In the genomic region with DNA sequence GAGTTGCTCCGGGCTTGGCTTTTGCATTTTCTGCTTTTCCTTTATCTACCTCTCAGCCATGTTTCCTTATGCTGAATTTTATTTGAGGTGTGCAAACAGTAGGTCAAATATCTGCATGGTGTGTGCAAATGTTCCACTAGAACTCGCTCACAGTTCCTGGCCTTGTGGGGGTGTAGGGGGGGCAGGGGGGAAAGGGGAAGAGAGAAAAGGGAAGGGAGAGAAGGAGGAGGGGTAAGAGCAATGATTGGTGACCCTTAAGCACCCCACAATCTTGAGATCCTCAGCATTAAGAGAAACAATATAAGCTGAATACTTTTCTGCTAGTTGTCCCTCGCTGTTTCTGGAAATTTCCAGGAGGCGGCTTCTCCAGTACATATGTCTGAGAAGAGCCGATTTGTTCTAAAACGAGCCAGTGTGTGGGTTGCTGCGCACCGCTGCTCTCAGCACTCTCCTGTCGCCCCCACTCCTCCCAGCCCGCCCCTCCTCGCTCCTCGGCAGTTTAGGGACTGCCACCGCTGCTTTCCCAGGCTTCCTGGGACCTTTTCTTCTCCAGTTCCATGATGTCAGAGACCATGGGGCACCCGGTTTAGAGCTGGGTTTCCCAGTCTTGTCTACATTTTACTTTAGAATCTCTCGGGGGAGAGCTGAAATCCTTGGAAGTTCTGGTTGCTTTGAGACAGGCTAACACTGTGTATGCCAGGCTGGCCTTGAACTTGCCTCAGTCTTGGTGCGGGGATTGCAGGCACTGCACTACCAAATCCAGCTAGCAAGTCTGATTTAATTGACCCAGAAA, we compare ENCODE assay signal across 10 mouse cellular contexts.
DNase-seq lines count a peak whose midpoint lies in the region; ATAC-seq and TF ChIP-seq lines count a peak whose summit lies in the region.
"Had no signal": no experiment of that assay in that cellular context is flagged by ENCODE, and none has a peak within 500 bp of the region (broad histone marks: within the 10 kb centered on the region; RNA-seq: fewer than 3 reads in every experiment).

No protein-coding gene starts in this region.

- ATAC-seq in heart, embryonic 16.5 days (replicated peaks; ENCODE audit: extremely low read depth, insufficient read depth, low FRiP score) = 0 out of 2 replicates have a peak, but pooled peaks have one; percentile 37

- H3K4me3 ChIP-seq in heart, embryonic 16.5 days (ENCODE audit: low read length) = no peak overlapping the region
- no peak overlapping the region for H3K4me3 ChIP-seq in left cerebral cortex, adult 2 months
- H3K4me3 ChIP-seq: embryonic facial prominence, embryonic 12.5 days had no signal

- H3K27ac ChIP-seq in heart, embryonic 16.5 days (ENCODE audit: low read length) = no peak overlapping the region
- H3K27ac ChIP-seq in left cerebral cortex, adult 2 months = peak overlapping the region; percentile 95
- H3K27ac ChIP-seq: embryonic facial prominence, embryonic 12.5 days had no signal

- intact Hi-C loops in heart, postnatal 25 days (cut with DNase I) = no loop called here
- intact Hi-C loops in left cerebral cortex, adult 2 months (cut with DNase I) = loop anchor here (5.0 kb wide), 1 partner anchor 59 kb away; no protein-coding TSS in a partner anchor
- intact Hi-C loops in gastrocnemius, postnatal 14 days (cut with DNase I; ENCODE audit: low total_unique reads) = no loop called here

- H3K4me2 ChIP-seq in heart, embryonic 16.5 days (ENCODE audit: low read depth, low read length) = peak overlapping the region; percentile 3; the same call in 1 of the 2 replicates
- H3K4me2 ChIP-seq: embryonic facial prominence, embryonic 12.5 days had no signal

- H3K9me3 ChIP-seq in heart, embryonic 16.5 days (replicated peaks; ENCODE audit: control insufficient read depth, low read length) = peaks cover 4% of the 10 kb centered on the region; the same call in 1 of the 2 replicates
- H3K9me3 ChIP-seq: embryonic facial prominence, embryonic 12.5 days had no signal

- H3K9ac ChIP-seq in heart, embryonic 16.5 days (ENCODE audit: low read length) = no peak overlapping the region
- H3K9ac ChIP-seq: embryonic facial prominence, embryonic 12.5 days had no signal

- no peaks in the 10 kb centered on the region for H3K27me3 ChIP-seq in heart, embryonic 16.5 days (ENCODE audit: control insufficient read depth, insufficient read depth, low read length)
- no peaks in the 10 kb centered on the region for H3K27me3 ChIP-seq in splenic B cell, adult 2 months (ENCODE audit: control insufficient read depth, insufficient read depth, low read length, poor library complexity, severe bottlenecking)
- H3K27me3 ChIP-seq: embryonic facial prominence, embryonic 12.5 days had no signal

- WGBS in heart, embryonic 16.5 days = 28% methylated on average over 16 of the region's 16 CpGs

- no peak for DNase-seq in heart, postnatal 25 days (ENCODE audit: low spot score)
- peak; percentile 9 for DNase-seq in retina, embryonic 14.5 days (ENCODE audit: low spot score)
- no peak for DNase-seq in retina, postnatal 1 day
- peak; percentile 68 to 72 for DNase-seq in left cerebral cortex, adult 2 months (ENCODE audit: extremely low spot score in 1 of 2, low spot score in 2 of 2)
- DNase-seq in splenic B cell, adult 2 months (ENCODE audit: low read depth, low spot score) = peak; percentile 16
- no peak for DNase-seq in gastrocnemius, postnatal 14 days
- no peak for DNase-seq in cerebellum, postnatal 36 days
- DNase-seq: thymus, postnatal 25 days had no signal

- H3K4me1 ChIP-seq in heart, embryonic 16.5 days (ENCODE audit: control insufficient read depth, insufficient read depth, low read length) = no peaks in the 10 kb centered on the region
- H3K4me1 ChIP-seq: embryonic facial prominence, embryonic 12.5 days had no signal

- TF ChIP-seq CTCF in left cerebral cortex, adult 2 months (IDR thresholded peaks at IDR 0.05) = no peak

- H3K36me3 ChIP-seq in heart, embryonic 16.5 days (ENCODE audit: control insufficient read depth, insufficient read depth) = no peaks in the 10 kb centered on the region
- H3K36me3 ChIP-seq in splenic B cell, adult 2 months (ENCODE audit: control insufficient read depth, insufficient read depth, low read length, poor library complexity, severe bottlenecking) = no peaks in the 10 kb centered on the region
- H3K36me3 ChIP-seq: embryonic facial prominence, embryonic 12.5 days had no signal

Comparison
In these comparisons a context has a peak if more than half of its experiments do, and no peak if none do; other contexts are left out.
1. DNase-seq: peak in retina, embryonic 14.5 days (single experiment), left cerebral cortex, adult 2 months (2 of 2) and splenic B cell, adult 2 months (single experiment); none in heart, postnatal 25 days (single experiment), retina, postnatal 1 day (single experiment), gastrocnemius, postnatal 14 days (single experiment) and cerebellum, postnatal 36 days (0 of 2).